Mouse (Mus musculus) neural tube, embryonic 12.5 days (tissue): Measurements from ENCODE around the gene Trim24. TPM values are rescaled to one million over a fixed set of nuclear protein-coding genes. Genes with fewer than 3 reads are reported as not detected.

ENCODE experiments used
- ATAC-seq: fragments of 200-750 bp; cut with Nextera tagmentation; 2 replicates; pipeline ENCODE4 v1.8.0; 2017; ENCODE audit warnings: low read depth, mild to moderate bottlenecking, moderate TSS enrichment, moderate library complexity; ENCODE audit not compliant: low FRiP score
- H3K27ac ChIP-seq: fragments of 300-500 bp; sonication (generic); 2 replicates; pipeline ENCODE4 v1.5.1; 2016
- H3K27me3 ChIP-seq: fragments of 300-500 bp; sonication (generic); replicated peaks from 2 replicates; pipeline ENCODE4 v1.6.1; 2016; ENCODE audit warnings: mild to moderate bottlenecking
- H3K36me3 ChIP-seq: fragments of 300-500 bp; sonication (generic); 2 replicates; pipeline ENCODE4 v1.6.1; 2016; ENCODE audit warnings: mild to moderate bottlenecking
- H3K4me1 ChIP-seq: fragments of 300-500 bp; sonication (generic); 2 replicates; pipeline ENCODE4 v1.6.1; 2016
- H3K4me2 ChIP-seq: fragments of 300-500 bp; sonication (generic); replicated peaks from 2 replicates; pipeline ENCODE4 v1.6.1; 2016; ENCODE audit warnings: mild to moderate bottlenecking
- H3K4me3 ChIP-seq: fragments of 300-500 bp; sonication (generic); 2 replicates; pipeline ENCODE4 v1.5.1; 2016
- H3K9ac ChIP-seq: fragments of 300-500 bp; sonication (generic); 2 replicates; pipeline ENCODE4 v1.6.1; 2016; ENCODE audit warnings: mild to moderate bottlenecking
- H3K9me3 ChIP-seq: fragments of 300-500 bp; sonication (generic); 2 replicates; pipeline ENCODE4 v1.6.1; 2016; ENCODE audit warnings: mild to moderate bottlenecking
- WGBS: fragments of 180-500 bp; shearing (Covaris S2); methylation state at CpG from one replicate; pipeline ENCODE4 v1.1.7; 2016; 5-methylcytosine and 5-hydroxymethylcytosine counted together
- polyA plus RNA-seq: library from polyadenylated mRNA; unstranded; fragments of >200 nt; fragmentation: Nextera tagmentation; extraction: Ambion mirVana; gene quantifications from 2 replicates; pipeline ENCODE4 v1.2.1, GENCODE M21; 2016

Trim24 gene
- polyA plus RNA-seq, 1 experiment from 2014 or later, result 39.6 TPM

DNA sequence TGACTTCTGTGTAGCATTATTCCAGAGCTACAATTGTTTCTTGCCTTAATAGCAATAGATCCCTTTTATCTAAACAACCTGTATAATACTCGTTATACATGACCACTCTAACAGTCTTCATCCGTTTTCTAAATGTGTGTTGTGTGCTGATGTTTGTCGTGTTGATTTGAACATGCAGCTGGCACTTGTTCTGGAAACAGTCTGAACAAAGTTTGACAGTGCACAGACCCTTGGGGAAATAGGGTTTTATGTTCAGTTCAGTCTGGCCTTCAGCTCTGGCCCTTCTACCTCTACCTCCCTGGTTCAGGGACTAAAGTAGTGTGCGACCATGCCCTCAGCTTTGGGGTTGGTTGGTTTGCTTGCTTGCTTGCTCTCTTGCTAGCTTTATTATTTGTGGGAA, 96.8 kb downstream of the Trim24 start:
- H3K4me2 ChIP-seq, result no peak overlapping the region
- no peaks in the 10 kb centered on the region for H3K27me3 ChIP-seq
- H3K27ac ChIP-seq, result no peak overlapping the region
- no peak for ATAC-seq
- no peaks in the 10 kb centered on the region for H3K4me1 ChIP-seq
- peaks cover 61% of the 10 kb centered on the region for H3K36me3 ChIP-seq
- no peak overlapping the region for H3K4me3 ChIP-seq
- no peak overlapping the region for H3K9ac ChIP-seq
- no peaks in the 10 kb centered on the region for H3K9me3 ChIP-seq
- 94% methylated on average over 4 of the region's 4 CpGs for WGBS

DNA sequence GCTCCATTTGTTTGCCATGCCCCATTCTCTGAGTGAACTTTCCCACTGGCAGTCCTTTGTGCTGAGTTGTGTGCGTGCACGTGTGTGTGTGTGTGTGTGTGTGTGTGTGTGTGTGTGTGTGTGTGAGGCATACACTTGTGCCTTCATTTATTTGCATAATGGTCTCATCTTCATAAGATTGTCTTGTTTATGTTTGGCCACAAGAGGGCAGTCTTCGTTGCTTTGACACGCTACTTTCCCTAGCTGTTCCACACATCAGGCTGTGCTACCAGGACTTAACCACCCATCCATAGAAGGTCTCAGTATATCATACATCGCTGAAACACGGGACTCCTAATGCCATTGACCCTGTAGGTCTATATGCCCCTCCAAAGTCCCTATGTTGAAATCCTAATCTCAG, 136.8 kb downstream of the Trim24 start:
- H3K4me3 ChIP-seq, result no peak overlapping the region
- no peak overlapping the region for H3K9ac ChIP-seq
- H3K4me2 ChIP-seq, result no peak overlapping the region
- H3K27me3 ChIP-seq, result no peaks in the 10 kb centered on the region
- H3K4me1 ChIP-seq, result peaks cover 3% of the 10 kb centered on the region; the same call in 1 of the 2 replicates
- WGBS, result 12% methylated on average over 6 of the region's 6 CpGs
- H3K9me3 ChIP-seq, result no peaks in the 10 kb centered on the region
- no peaks in the 10 kb centered on the region for H3K36me3 ChIP-seq
- ATAC-seq, result peak; percentile 58; the same call in 1 of the 2 replicates
- no peak overlapping the region for H3K27ac ChIP-seq

DNA sequence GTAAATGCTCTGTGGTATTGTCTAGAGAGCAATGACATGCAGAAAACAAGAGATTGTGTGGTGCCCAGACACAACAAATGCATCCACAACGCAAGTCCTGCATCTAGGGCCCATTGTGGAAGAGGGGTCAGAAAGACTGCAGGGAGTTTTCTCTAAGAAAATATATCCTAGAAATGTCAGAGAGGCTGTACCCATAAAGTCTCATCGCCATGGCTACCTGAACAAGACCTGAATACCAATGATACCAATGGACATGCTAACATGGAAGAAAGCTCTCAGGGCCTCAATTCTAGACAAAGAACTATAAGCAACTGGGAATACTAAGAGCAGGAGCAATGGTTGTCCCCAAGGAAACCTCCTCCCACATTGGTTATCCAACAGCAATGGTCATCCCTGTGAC, 142.2 kb downstream of the Trim24 start:
- Histone ChIP-seq H3K27me3 (no peaks in the 10 kb centered on the region), H3K4me1 (peaks cover 7% of the 10 kb centered on the region; the same call in 1 of the 2 replicates), H3K9ac (no peak overlapping the region), H3K9me3 (no peaks in the 10 kb centered on the region), H3K36me3 (no peaks in the 10 kb centered on the region), H3K4me2 (no peak overlapping the region), H3K27ac (no peak overlapping the region), H3K4me3 (no peak overlapping the region)
- peak; percentile 63 for ATAC-seq
- WGBS, result 58% methylated on average over 2 of the region's 2 CpGs

Other genes with a start within 250 kb of the Trim24 start
- gene Svopl, start 176.2 kb downstream of the Trim24 start, polyA plus RNA-seq, result 0.66 and 0.77 TPM in 2 replicates
- gene Tmem213, start 238.4 kb downstream of the Trim24 start, polyA plus RNA-seq, result not detected in 2 replicates